Mouse (Mus musculus) embryonic facial prominence, embryonic 15.5 days (tissue): ENCODE data around the gene Dapp1. TPM values are rescaled to one million over a fixed set of nuclear protein-coding genes. Genes with fewer than 3 reads are reported as not detected.

Experiments used
- ATAC-seq: fragments of 200-750 bp; cut with Nextera tagmentation; 2 replicates; pipeline ENCODE4 v1.8.0; 2017; ENCODE audit warnings: low read depth, moderate TSS enrichment; ENCODE audit not compliant: insufficient number of reproducible peaks, low FRiP score, low TSS enrichment
- H3K27ac ChIP-seq: fragments of 300-500 bp; sonication (generic); replicated peaks from 2 replicates; pipeline ENCODE4 v1.5.1; 2015; ENCODE audit warnings: mild to moderate bottlenecking, inconsistent platforms
- H3K27me3 ChIP-seq: fragments of 300-500 bp; sonication (generic); 2 replicates; pipeline ENCODE4 v1.6.1; 2015; ENCODE audit warnings: inconsistent platforms
- H3K36me3 ChIP-seq: fragments of 300-500 bp; sonication (generic); 2 replicates; pipeline ENCODE4 v1.6.1; 2015; ENCODE audit warnings: mild to moderate bottlenecking, inconsistent platforms
- H3K4me1 ChIP-seq: fragments of 300-500 bp; sonication (generic); 2 replicates; pipeline ENCODE4 v1.6.1; 2015; ENCODE audit warnings: inconsistent platforms
- H3K4me2 ChIP-seq: fragments of 300-500 bp; sonication (generic); replicated peaks from 2 replicates; pipeline ENCODE4 v1.6.1; 2015; ENCODE audit warnings: mild to moderate bottlenecking, inconsistent platforms
- H3K4me3 ChIP-seq: fragments of 300-500 bp; sonication (generic); replicated peaks from 2 replicates; pipeline ENCODE4 v1.5.1; 2015; ENCODE audit warnings: mild to moderate bottlenecking, inconsistent platforms
- H3K9ac ChIP-seq: fragments of 300-500 bp; sonication (generic); 2 replicates; pipeline ENCODE4 v1.6.1; 2015; ENCODE audit warnings: inconsistent platforms
- H3K9me3 ChIP-seq: fragments of 300-500 bp; sonication (generic); replicated peaks from 2 replicates; pipeline ENCODE4 v1.6.1; 2016; ENCODE audit warnings: inconsistent platforms
- WGBS: fragments of 180-500 bp; shearing (Covaris S2); methylation state at CpG from one replicate; pipeline ENCODE4 v1.1.7; 2015; 5-methylcytosine and 5-hydroxymethylcytosine counted together
- polyA plus RNA-seq: library from polyadenylated mRNA; unstranded; fragments of >200 nt; fragmentation: Nextera tagmentation; extraction: Ambion mirVana; gene quantifications from 2 replicates; pipeline ENCODE4 v1.2.1, GENCODE M21; 2015

The Dapp1 gene
- polyA plus RNA-seq, 1 experiment from 2014 or later: 15.9 TPM

DNA sequence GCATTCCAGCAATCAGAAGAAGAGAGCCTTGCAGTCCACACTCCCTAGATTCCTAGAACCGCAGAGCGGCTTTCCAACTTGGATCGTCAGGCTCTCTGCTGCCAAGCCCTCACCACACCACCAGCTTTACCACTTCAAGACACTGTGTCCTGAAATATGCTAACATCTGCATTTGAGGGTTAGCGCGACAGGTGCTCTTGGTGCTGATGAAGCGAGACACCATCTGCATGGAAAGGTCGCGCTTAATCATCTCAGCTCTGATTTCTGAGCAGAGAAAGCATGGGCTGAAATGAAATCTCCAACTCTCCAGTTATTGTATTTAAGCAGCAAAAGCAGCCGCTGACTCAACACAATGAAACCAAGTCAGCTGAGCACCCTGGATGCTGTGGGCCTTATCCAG, 8.1 kb upstream of the Dapp1 start:
- no peak overlapping the region for H3K27ac ChIP-seq
- H3K4me1 ChIP-seq: no peaks in the 10 kb centered on the region
- no peaks in the 10 kb centered on the region for H3K27me3 ChIP-seq
- H3K4me2 ChIP-seq: no peak overlapping the region
- WGBS: 88% methylated on average over 9 of the region's 9 CpGs
- H3K4me3 ChIP-seq: no peak overlapping the region
- ATAC-seq: no peak
- H3K9me3 ChIP-seq: no peaks in the 10 kb centered on the region
- no peaks in the 10 kb centered on the region for H3K36me3 ChIP-seq
- no peak overlapping the region for H3K9ac ChIP-seq

GRCm38 (mm10) chr3:137980435-137981381, 637 bp downstream of the Dapp1 start:
- H3K27ac ChIP-seq: peak overlapping the region; percentile 66
- no peaks in the 10 kb centered on the region for H3K9me3 ChIP-seq
- WGBS: 23% methylated on average over 15 of the region's 15 CpGs
- no peak for ATAC-seq
- no peaks in the 10 kb centered on the region for H3K36me3 ChIP-seq
- peak overlapping the region; percentile 42 for H3K9ac ChIP-seq
- peak overlapping the region; percentile 73 for H3K4me2 ChIP-seq
- H3K4me1 ChIP-seq: peaks cover 6% of the 10 kb centered on the region; the same call in 1 of the 2 replicates
- no peaks in the 10 kb centered on the region for H3K27me3 ChIP-seq
- peak overlapping the region; percentile 50 for H3K4me3 ChIP-seq

DNA sequence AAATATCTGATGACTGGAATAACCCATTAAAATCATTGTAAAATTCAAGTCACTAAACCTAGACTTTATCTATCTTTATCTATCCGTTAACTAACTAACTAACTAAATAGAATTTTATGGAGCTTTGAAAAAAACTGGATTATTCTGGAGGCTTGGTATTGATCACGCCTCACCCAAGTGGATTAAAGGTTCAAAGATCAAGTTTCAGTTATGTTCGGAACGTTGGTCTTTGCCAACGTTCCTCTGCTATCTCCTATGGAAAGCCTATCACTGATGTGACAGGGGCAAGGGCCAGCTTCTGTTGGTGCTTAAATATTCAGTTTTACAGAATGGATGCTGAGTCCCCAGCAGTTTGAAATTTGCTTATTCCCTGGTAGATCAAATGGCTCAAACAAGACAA, 3.1 kb downstream of the Dapp1 start:
- ATAC-seq: no peak
- 61% methylated on average over 5 of the region's 5 CpGs for WGBS
- no peaks in the 10 kb centered on the region for H3K27me3 ChIP-seq
- no peak overlapping the region for H3K4me3 ChIP-seq
- no peak overlapping the region for H3K4me2 ChIP-seq
- no peak overlapping the region for H3K9ac ChIP-seq
- no peak overlapping the region for H3K27ac ChIP-seq
- peaks cover 10% of the 10 kb centered on the region; the same call in 1 of the 2 replicates for H3K4me1 ChIP-seq
- H3K36me3 ChIP-seq: no peaks in the 10 kb centered on the region
- no peaks in the 10 kb centered on the region for H3K9me3 ChIP-seq

DNA sequence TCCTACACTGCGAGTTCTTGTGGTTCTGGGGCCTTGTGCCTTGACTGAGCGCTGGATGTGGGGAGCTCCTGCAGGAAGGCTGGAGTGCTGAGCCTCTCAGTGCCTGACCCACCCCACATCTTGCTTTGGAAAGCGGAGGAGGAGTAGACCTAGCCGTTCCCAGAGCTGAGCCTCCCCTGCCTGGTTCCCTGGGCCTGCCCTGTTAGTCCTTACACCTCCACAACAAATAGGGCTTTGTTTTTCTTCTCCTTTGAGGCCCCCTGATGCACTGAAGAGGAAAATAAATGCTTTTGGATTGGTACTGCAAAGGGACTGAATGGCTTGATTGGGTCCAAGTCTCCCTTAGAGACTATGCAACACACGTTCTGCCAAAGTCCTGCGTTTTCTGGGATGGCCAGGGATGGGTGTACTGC, 3.7 kb downstream of the Dapp1 start:
- 42% methylated on average over 6 of the region's 6 CpGs for WGBS
- Histone ChIP-seq H3K27ac (no peak overlapping the region), H3K4me1 (peaks cover 10% of the 10 kb centered on the region; the same call in 1 of the 2 replicates), H3K9ac (no peak overlapping the region), H3K36me3 (no peaks in the 10 kb centered on the region), H3K4me3 (no peak overlapping the region), H3K4me2 (no peak overlapping the region), H3K27me3 (no peaks in the 10 kb centered on the region), H3K9me3 (no peaks in the 10 kb centered on the region)
- ATAC-seq: no peak

GRCm38 (mm10) chr3:137976943-137977628, 4.3 kb downstream of the Dapp1 start:
- H3K9ac ChIP-seq: no peak overlapping the region
- no peaks in the 10 kb centered on the region for H3K36me3 ChIP-seq
- no peak for ATAC-seq
- no peak overlapping the region for H3K4me3 ChIP-seq
- H3K4me1 ChIP-seq: peaks cover 10% of the 10 kb centered on the region; the same call in 1 of the 2 replicates
- no peak overlapping the region for H3K27ac ChIP-seq
- H3K27me3 ChIP-seq: no peaks in the 10 kb centered on the region
- H3K9me3 ChIP-seq: no peaks in the 10 kb centered on the region
- H3K4me2 ChIP-seq: no peak overlapping the region
- WGBS: 33% methylated on average over 9 of the region's 9 CpGs

DNA sequence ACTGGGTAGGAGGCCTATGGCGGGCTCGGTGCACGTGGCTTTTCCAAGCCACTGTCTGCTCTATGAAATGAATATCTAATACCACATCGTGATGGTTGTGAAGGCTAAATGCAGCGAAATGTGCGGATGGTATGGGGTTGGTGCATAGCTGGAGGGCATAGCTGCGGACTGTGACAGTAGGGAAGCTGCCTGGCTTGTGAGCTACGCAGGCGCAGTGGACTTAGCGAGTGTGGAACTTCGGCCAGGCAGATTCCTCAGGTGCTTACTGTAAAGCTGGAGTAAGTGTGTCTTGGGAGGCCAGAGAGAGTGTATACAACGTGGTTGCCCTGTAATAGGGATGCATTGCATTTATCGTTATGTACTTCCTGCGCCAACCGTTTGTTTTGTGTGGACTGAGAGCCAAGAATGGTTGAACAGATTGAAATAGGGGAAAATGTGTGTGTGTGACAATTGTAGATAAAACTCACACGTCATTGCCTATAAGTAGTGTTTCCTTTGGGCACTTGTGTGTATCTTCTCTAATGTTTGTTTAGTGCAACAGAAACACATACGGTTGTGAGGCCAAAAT, 5.4 kb downstream of the Dapp1 start:
- Histone ChIP-seq H3K4me3 (no peak overlapping the region), H3K4me1 (peaks cover 4% of the 10 kb centered on the region; the same call in 1 of the 2 replicates), H3K9ac (no peak overlapping the region), H3K27ac (no peak overlapping the region), H3K9me3 (no peaks in the 10 kb centered on the region), H3K36me3 (no peaks in the 10 kb centered on the region), H3K4me2 (no peak overlapping the region), H3K27me3 (no peaks in the 10 kb centered on the region)
- 80% methylated on average over 17 of the region's 17 CpGs for WGBS
- ATAC-seq: no peak

GRCm38 (mm10) chr3:137975435-137975834, 5.9 kb downstream of the Dapp1 start:
- Histone ChIP-seq H3K36me3 (no peaks in the 10 kb centered on the region), H3K4me2 (no peak overlapping the region), H3K27me3 (no peaks in the 10 kb centered on the region), H3K9ac (no peak overlapping the region), H3K4me3 (no peak overlapping the region), H3K4me1 (peaks cover 4% of the 10 kb centered on the region; the same call in 1 of the 2 replicates), H3K27ac (no peak overlapping the region), H3K9me3 (no peaks in the 10 kb centered on the region)
- WGBS: 79% methylated on average over 7 of the region's 7 CpGs
- no peak for ATAC-seq

DNA sequence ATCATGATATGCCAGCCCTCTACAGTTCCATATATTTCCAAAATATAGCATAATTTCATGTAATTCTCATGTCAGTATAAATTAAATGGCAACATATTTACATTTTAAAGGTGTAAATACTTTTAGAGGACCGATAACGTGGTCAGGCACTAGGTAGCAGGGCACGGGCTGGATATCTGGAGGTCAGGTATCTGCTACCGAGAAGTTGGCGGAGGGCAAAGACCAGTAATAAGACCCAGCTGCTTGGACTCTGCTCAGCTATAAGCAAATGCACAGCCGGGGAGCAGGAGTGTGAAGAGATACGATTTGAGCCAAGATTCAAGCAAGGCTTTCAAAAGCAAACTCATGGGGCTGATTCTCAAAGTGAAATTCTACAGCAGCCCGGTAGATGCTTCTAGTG, 7.0 kb downstream of the Dapp1 start:
- peaks cover 4% of the 10 kb centered on the region; the same call in 1 of the 2 replicates for H3K4me1 ChIP-seq
- no peak overlapping the region for H3K4me3 ChIP-seq
- 48% methylated on average over 8 of the region's 8 CpGs for WGBS
- no peaks in the 10 kb centered on the region for H3K36me3 ChIP-seq
- H3K9ac ChIP-seq: no peak overlapping the region
- no peaks in the 10 kb centered on the region for H3K27me3 ChIP-seq
- H3K4me2 ChIP-seq: no peak overlapping the region
- no peak overlapping the region for H3K27ac ChIP-seq
- no peak for ATAC-seq
- H3K9me3 ChIP-seq: no peaks in the 10 kb centered on the region

GRCm38 (mm10) chr3:137972989-137973388, 8.4 kb downstream of the Dapp1 start:
- Histone ChIP-seq H3K9me3 (no peaks in the 10 kb centered on the region), H3K9ac (no peak overlapping the region), H3K4me1 (peaks cover 4% of the 10 kb centered on the region; the same call in 1 of the 2 replicates), H3K27ac (no peak overlapping the region), H3K27me3 (no peaks in the 10 kb centered on the region), H3K4me3 (no peak overlapping the region), H3K4me2 (no peak overlapping the region), H3K36me3 (no peaks in the 10 kb centered on the region)
- 93% methylated on average over 7 of the region's 7 CpGs for WGBS
- peak; percentile 69 for ATAC-seq

DNA sequence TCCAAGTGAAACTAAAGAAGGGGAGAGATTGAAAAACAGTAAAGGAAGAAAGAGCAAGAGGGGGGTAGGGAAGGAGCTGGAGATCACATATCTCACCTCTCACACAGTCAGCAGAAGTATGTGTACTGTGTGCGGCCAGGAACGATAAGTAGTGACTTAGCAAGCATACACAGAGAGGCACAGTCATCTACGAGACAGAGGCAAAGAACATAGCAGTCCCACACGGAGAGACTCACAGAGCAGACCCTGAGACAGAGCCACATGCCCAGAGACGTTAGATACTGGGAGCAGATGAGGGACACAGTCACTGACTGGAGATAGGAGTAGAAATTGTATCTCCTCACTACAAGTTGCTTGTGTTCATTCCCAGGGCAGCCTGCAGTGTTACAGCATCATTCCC, 9.1 kb downstream of the Dapp1 start:
- no peak for ATAC-seq
- Histone ChIP-seq H3K9ac (no peak overlapping the region), H3K27ac (no peak overlapping the region), H3K4me1 (peaks cover 4% of the 10 kb centered on the region; the same call in 1 of the 2 replicates), H3K4me2 (no peak overlapping the region), H3K9me3 (no peaks in the 10 kb centered on the region), H3K27me3 (no peaks in the 10 kb centered on the region), H3K4me3 (no peak overlapping the region), H3K36me3 (no peaks in the 10 kb centered on the region)
- 80% methylated on average over 5 of the region's 5 CpGs for WGBS

- WGBS: 41% methylated on average over 12 of the region's 12 CpGs
- Histone ChIP-seq H3K4me1 (peaks cover 4% of the 10 kb centered on the region; the same call in 1 of the 2 replicates), H3K9ac (no peak overlapping the region), H3K27me3 (no peaks in the 10 kb centered on the region), H3K9me3 (no peaks in the 10 kb centered on the region), H3K36me3 (no peaks in the 10 kb centered on the region), H3K4me3 (no peak overlapping the region), H3K27ac (no peak overlapping the region), H3K4me2 (peak overlapping the region; percentile 17; the same call in 1 of the 2 replicates)
- ATAC-seq: no peak
Observed at GRCm38 (mm10) chr3:137969951-137970350, 11.4 kb downstream of the Dapp1 start.
